Mouse (Mus musculus) MEL (cell line): ENCODE data around the gene Rbm8a2. TPM values are rescaled to one million over a fixed set of nuclear protein-coding genes. Genes with fewer than 3 reads are reported as not detected.
"Not testable (repeated sequence)": the region's sequence is repeated elsewhere in the genome, so short reads cannot be mapped to it uniquely, and the experiment has no call there.

Experiments used
- DNase-seq: peaks from one replicate; pipeline ENCODE4 v3.0.0; 2011; ENCODE audit warnings: low read depth, low spot score
- H3K27ac ChIP-seq: 2 replicates; pipeline ENCODE4 v1.5.1; 2012; ENCODE audit warnings: low read depth, mild to moderate bottlenecking, control low read depth, low read length, moderate library complexity; ENCODE audit not compliant: control insufficient read depth
- H3K27me3 ChIP-seq, 2 experiments: fragments of 150-350 bp in 1 of 2; sonication (generic) in 1 of 2; 2 replicates each; pipeline ENCODE4 v1.6.1; 2012; ENCODE audit warnings: low read length in 2 of 2, mild to moderate bottlenecking in 2 of 2, improper control_type of control experiment in 1 of 2, moderate library complexity in 1 of 2; ENCODE audit not compliant: insufficient read depth in 2 of 2, control insufficient read depth in 1 of 2
- H3K36me3 ChIP-seq, 2 experiments: 2 replicates each; pipeline ENCODE4 v1.6.1; 2012 to 2014; ENCODE audit warnings: low read length in 2 of 2, improper control_type of control experiment in 1 of 2, inconsistent platforms in 1 of 2, mild to moderate bottlenecking in 1 of 2; ENCODE audit not compliant: insufficient read depth in 2 of 2, control insufficient read depth in 1 of 2
- H3K4me1 ChIP-seq, 2 experiments: fragments of 150-350 bp in 1 of 2; sonication (generic) in 1 of 2; 2 replicates each; pipeline ENCODE4 v1.6.1; 2012; ENCODE audit warnings: low read length in 2 of 2, improper control_type of control experiment in 1 of 2, mild to moderate bottlenecking in 1 of 2; ENCODE audit not compliant: insufficient read depth in 2 of 2, control insufficient read depth in 1 of 2
- H3K4me3 ChIP-seq, 2 experiments: fragments of 150-350 bp in 1 of 2; sonication (generic) in 1 of 2; 2 replicates each; pipeline ENCODE4 v1.5.1; 2012; ENCODE audit warnings: low read depth in 2 of 2, low read length in 2 of 2, mild to moderate bottlenecking in 2 of 2, moderate library complexity in 2 of 2, control low read depth in 1 of 2, improper control_type of control experiment in 1 of 2; ENCODE audit not compliant: control insufficient read depth in 1 of 2, insufficient read depth in 1 of 2
- H3K79me2 ChIP-seq: 2 replicates; pipeline ENCODE4 v1.6.1; 2012; ENCODE audit warnings: mild to moderate bottlenecking, low read length, moderate library complexity; ENCODE audit not compliant: control insufficient read depth, poor library complexity, insufficient read depth
- H3K9ac ChIP-seq: 2 replicates; pipeline ENCODE4 v1.6.1; 2012; ENCODE audit warnings: low read depth, mild to moderate bottlenecking, control low read depth, low read length, moderate library complexity; ENCODE audit not compliant: control insufficient read depth, poor library complexity, severe bottlenecking
- H3K9me3 ChIP-seq: fragments of 150-350 bp; sonication (generic); replicated peaks from 2 replicates; pipeline ENCODE4 v1.6.1; 2012; ENCODE audit warnings: mild to moderate bottlenecking, low read length, improper control_type of control experiment, moderate library complexity; ENCODE audit not compliant: insufficient read depth
- CTCF ChIP-seq, 3 experiments: IDR thresholded peaks in 2 of 3; conservative IDR thresholded peaks in 1 of 3; 2 replicates each; pipeline ENCODE4 v1.5.1; 2011 to 2012; ENCODE audit warnings: low read length in 3 of 3, low read depth in 2 of 3, mild to moderate bottlenecking in 2 of 3, improper control_type of control experiment in 1 of 3, inconsistent platforms in 1 of 3, mixed read lengths in 1 of 3, moderate library complexity in 1 of 3; ENCODE audit not compliant: control insufficient read depth in 1 of 3, insufficient read depth in 1 of 3, poor library complexity in 1 of 3, severe bottlenecking in 1 of 3
- EP300 ChIP-seq, 2 experiments: IDR thresholded peaks; 2 replicates each; pipeline ENCODE4 v1.6.1; 2011; ENCODE audit warnings: improper control_type of control experiment in 2 of 2, low read length in 2 of 2, low read depth in 1 of 2, mild to moderate bottlenecking in 1 of 2
- GABPA ChIP-seq: IDR thresholded peaks from 2 replicates; pipeline ENCODE4 v1.6.1; 2012; ENCODE audit warnings: low read depth, mild to moderate bottlenecking, inconsistent platforms, low read length, improper control_type of control experiment, moderate library complexity
- GATA1 ChIP-seq: IDR thresholded peaks from 2 replicates; pipeline ENCODE4 v1.6.1; 2011; ENCODE audit warnings: low read depth, low read length, improper control_type of control experiment
- HCFC1 ChIP-seq: IDR thresholded peaks from 2 replicates; pipeline ENCODE4 v1.6.1; 2012; ENCODE audit warnings: low read depth, mild to moderate bottlenecking, inconsistent platforms, low read length, improper control_type of control experiment, moderate library complexity
- JUND ChIP-seq: IDR thresholded peaks from 2 replicates; pipeline ENCODE4 v1.6.1; 2011; ENCODE audit warnings: low read depth, mild to moderate bottlenecking, improper control_type of control experiment, low read length
- MAFK ChIP-seq: IDR thresholded peaks from 2 replicates; pipeline ENCODE4 v1.6.1; 2011; ENCODE audit warnings: low read depth, mild to moderate bottlenecking, low read length, improper control_type of control experiment, borderline replicate concordance
- MAZ ChIP-seq: IDR thresholded peaks from 2 replicates; pipeline ENCODE4 v1.6.1; 2012; ENCODE audit warnings: low read depth, mild to moderate bottlenecking, inconsistent platforms, low read length, improper control_type of control experiment
- MXI1 ChIP-seq: IDR thresholded peaks from 2 replicates; pipeline ENCODE4 v1.6.1; 2011; ENCODE audit warnings: mild to moderate bottlenecking, low read depth, low read length, improper control_type of control experiment
- MYB ChIP-seq: IDR thresholded peaks from 2 replicates; pipeline ENCODE4 v1.6.1; 2011; ENCODE audit warnings: mild to moderate bottlenecking, low read depth, low read length, improper control_type of control experiment
- NRF1 ChIP-seq: IDR thresholded peaks from 2 replicates; pipeline ENCODE4 v1.6.1; 2014; ENCODE audit warnings: low read depth, mild to moderate bottlenecking, inconsistent platforms, low read length, improper control_type of control experiment, moderate library complexity; ENCODE audit not compliant: poor library complexity, insufficient read depth, severe bottlenecking
- POLR2A ChIP-seq, 2 experiments: IDR thresholded peaks; 2 replicates each; pipeline ENCODE4 v1.6.1; 2011 to 2012; ENCODE audit warnings: low read length in 2 of 2, mild to moderate bottlenecking in 2 of 2, control low read depth in 1 of 2, improper control_type of control experiment in 1 of 2, low read depth in 1 of 2, moderate library complexity in 1 of 2; ENCODE audit not compliant: control insufficient read depth in 1 of 2, insufficient read depth in 1 of 2, poor library complexity in 1 of 2
- POLR2AphosphoS2 ChIP-seq: IDR thresholded peaks from 2 replicates; pipeline ENCODE4 v1.6.1; 2011; ENCODE audit warnings: low read length, improper control_type of control experiment
- POLR2AphosphoS5 ChIP-seq: IDR thresholded peaks from 2 replicates; pipeline ENCODE4 v1.6.1; 2012; ENCODE audit warnings: low read depth, borderline replicate concordance, mild to moderate bottlenecking, inconsistent platforms, low read length, moderate library complexity, mixed read lengths
- RCOR1 ChIP-seq: IDR thresholded peaks from 2 replicates; pipeline ENCODE4 v1.6.1; 2012; ENCODE audit warnings: low read depth, mild to moderate bottlenecking, inconsistent platforms, low read length, improper control_type of control experiment
- SIN3A ChIP-seq: IDR thresholded peaks from 2 replicates; pipeline ENCODE4 v1.6.1; 2012; ENCODE audit warnings: low read length, improper control_type of control experiment, inconsistent platforms
- TAL1 ChIP-seq: IDR thresholded peaks from 2 replicates; pipeline ENCODE4 v1.6.1; 2012; ENCODE audit warnings: mild to moderate bottlenecking, inconsistent platforms, low read length, moderate library complexity, mixed read lengths
- TBP ChIP-seq: IDR thresholded peaks from 2 replicates; pipeline ENCODE4 v1.8.0; 2011; ENCODE audit warnings: low read depth, low read length, improper control_type of control experiment
- UBTF ChIP-seq: IDR thresholded peaks from 2 replicates; pipeline ENCODE4 v1.6.1; 2012; ENCODE audit warnings: low read depth, mild to moderate bottlenecking, inconsistent platforms, low read length, improper control_type of control experiment, moderate library complexity, borderline replicate concordance; ENCODE audit not compliant: insufficient read depth
- ZKSCAN1 ChIP-seq: IDR thresholded peaks from 2 replicates; pipeline ENCODE4 v1.6.1; 2012; ENCODE audit warnings: low read depth, mild to moderate bottlenecking, inconsistent platforms, low read length, improper control_type of control experiment, moderate library complexity
- polyA plus RNA-seq, 2 experiments: library from polyadenylated mRNA; stranded (reverse) in 1 of 2; unstranded in 1 of 2; fragments of >175 nt in 1 of 2; fragments of >200 nt in 1 of 2; gene quantifications; 2 replicates each; pipeline versions ENCODE4 v1.2.1 to v1.2.4; 2012; ENCODE audit warnings: low replicate concordance in 2 of 2, low read depth in 1 of 2; ENCODE audit not compliant: insufficient read length in 2 of 2, insufficient read depth in 1 of 2, missing spikeins in 1 of 2
- total RNA-seq: library from RNA; depleted of rRNA; stranded (reverse); fragments of 300-350 nt; gene quantifications from 2 replicates; pipeline ENCODE4 v1.2.3, GENCODE M21; 2012; rRNA removed

Rbm8a2 gene
- 1.1 and 1.3 TPM in 2 replicates for total RNA-seq
- 1 to 10 TPM in 1 of 2 experiments, not detected in 1; 1.0 TPM for polyA plus RNA-seq

DNA sequence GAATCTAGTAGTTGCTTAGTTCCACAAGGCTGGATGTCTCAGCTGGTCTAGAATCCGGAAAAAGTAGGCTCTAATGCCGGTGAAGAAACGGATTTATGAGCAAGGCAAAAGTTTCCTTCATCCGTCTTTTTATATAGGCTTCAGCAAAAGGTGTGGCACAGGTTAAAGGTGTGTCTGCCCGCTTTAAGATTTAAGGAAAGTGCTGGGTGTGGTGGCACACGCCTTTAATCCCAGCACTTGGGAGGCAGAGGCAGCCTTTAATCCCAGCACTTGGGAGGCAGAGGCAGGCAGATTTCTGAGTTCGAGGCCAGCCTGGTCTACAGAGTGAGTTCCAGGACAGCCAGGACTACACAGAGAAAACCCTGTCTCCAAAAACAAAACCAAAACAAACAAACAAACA is at the start of gene Rbm8a2:
Gene Rbm8a2 (minus strand): TSS at position 101 of the 400 bp plus-strand sequence.
- H3K79me2 ChIP-seq, H3K27ac ChIP-seq, H3K36me3 ChIP-seq, H3K4me3 ChIP-seq, H3K4me1 ChIP-seq, H3K9ac ChIP-seq, DNase-seq, H3K9me3 ChIP-seq, H3K27me3 ChIP-seq: not testable (repeated sequence)

DNA sequence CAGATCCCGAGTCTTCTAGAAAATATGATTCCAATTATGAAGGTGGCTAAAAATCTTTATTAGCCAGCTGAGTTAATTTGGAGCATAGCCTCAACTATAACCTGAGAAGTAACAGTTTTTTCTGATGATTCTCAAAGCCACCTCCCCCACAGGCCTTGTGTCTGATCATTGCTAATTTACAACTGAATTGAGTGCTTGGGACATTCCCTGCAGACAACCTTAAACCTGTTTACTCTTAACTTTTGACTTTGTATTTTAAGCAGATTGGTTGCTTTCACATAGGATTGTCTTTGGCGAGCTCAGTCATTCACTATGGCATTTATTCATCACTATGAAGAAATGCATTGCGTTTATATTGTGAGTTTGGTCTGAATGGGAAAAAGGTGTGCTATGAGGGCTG is 49.5 kb upstream of the Rbm8a2 start:
- no peak overlapping the region for H3K4me3 ChIP-seq
- DNase-seq: no peak
- no peaks in the 10 kb centered on the region for H3K9me3 ChIP-seq
- H3K4me1 ChIP-seq: no peaks in the 10 kb centered on the region
- H3K36me3 ChIP-seq: no peaks in the 10 kb centered on the region
- no peak overlapping the region for H3K9ac ChIP-seq
- no peak overlapping the region for H3K27ac ChIP-seq
- H3K27me3 ChIP-seq: no peaks in the 10 kb centered on the region
- no peaks in the 10 kb centered on the region for H3K79me2 ChIP-seq
- TF ChIP-seq POLR2A (IDR thresholded peaks at IDR 0.05; ENCODE audit: control insufficient read depth in 1 of 2, insufficient read depth in 1 of 2, low read depth in 1 of 2, low read length in 2 of 2, poor library complexity in 1 of 2) (no peak), CTCF (IDR thresholded peaks at IDR 0.05 in 2 of 3, conservative IDR thresholded peaks at IDR 0.05 in 1 of 3; ENCODE audit: control insufficient read depth in 1 of 3, insufficient read depth in 1 of 3, low read depth in 2 of 3, low read length in 3 of 3, poor library complexity in 1 of 3, severe bottlenecking in 1 of 3) (no peak), GATA1 (no peak), HCFC1 (no peak), ZKSCAN1 (no peak), EP300 (IDR thresholded peaks at IDR 0.05; ENCODE audit: low read depth in 1 of 2, low read length in 2 of 2) (no peak), UBTF (no peak), NRF1 (no peak), MYB (no peak), MXI1 (no peak), GABPA (no peak), SIN3A (no peak), TAL1 (no peak), TBP (no peak), POLR2AphosphoS5 (no peak), RCOR1 (no peak), MAZ (no peak), MAFK (no peak), JUND (no peak), POLR2AphosphoS2 (no peak)
